Mouse (Mus musculus): Measurements from ENCODE around the gene Mospd3. TPM values are rescaled to one million over a fixed set of nuclear protein-coding genes. Genes with fewer than 3 reads are reported as not detected.
A peak's percentile ranks its signal among the peaks of the same experiment; 100 is the strongest.
"Not testable (repeated sequence)": the region's sequence is repeated elsewhere in the genome, so short reads cannot be mapped to it uniquely, and the experiment has no call there.

The Mospd3 gene
- polyA plus RNA-seq, 1 experiment from 2014 or later: 46.3 TPM

DNA sequence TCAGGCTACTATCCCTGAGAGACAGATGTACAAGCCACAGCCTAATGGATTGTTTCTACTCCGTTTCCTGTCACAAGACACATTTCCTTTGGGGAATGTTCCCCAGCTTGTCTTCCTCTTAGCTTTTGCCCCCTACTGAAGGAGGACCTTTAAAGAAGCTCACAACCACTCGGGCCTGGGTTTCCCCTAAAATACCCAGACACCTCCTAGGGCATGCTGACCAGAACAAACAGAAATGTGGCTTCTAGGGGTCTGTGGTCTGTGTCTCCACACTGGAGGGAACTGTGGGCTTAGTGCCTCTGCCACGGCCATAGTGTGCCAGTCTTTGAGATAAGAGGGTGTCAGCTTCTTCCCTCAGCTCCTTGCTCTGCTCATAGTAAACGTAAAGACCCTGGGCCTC, 30.7 kb upstream of the Mospd3 start:
- peaks cover 38% of the 10 kb centered on the region for H3K4me1 ChIP-seq
- H3K4me2 ChIP-seq (replicated peaks): no peak overlapping the region
- ATAC-seq (replicated peaks): no peak
- peaks cover 23% of the 10 kb centered on the region for H3K36me3 ChIP-seq
- H3K9ac ChIP-seq (replicated peaks): no peak overlapping the region
- no peak overlapping the region for H3K4me3 ChIP-seq
- no peaks in the 10 kb centered on the region for H3K9me3 ChIP-seq
- 83% methylated on average over 4 of the region's 4 CpGs for WGBS
- H3K27me3 ChIP-seq: no peaks in the 10 kb centered on the region
- H3K27ac ChIP-seq (replicated peaks): no peak overlapping the region

DNA sequence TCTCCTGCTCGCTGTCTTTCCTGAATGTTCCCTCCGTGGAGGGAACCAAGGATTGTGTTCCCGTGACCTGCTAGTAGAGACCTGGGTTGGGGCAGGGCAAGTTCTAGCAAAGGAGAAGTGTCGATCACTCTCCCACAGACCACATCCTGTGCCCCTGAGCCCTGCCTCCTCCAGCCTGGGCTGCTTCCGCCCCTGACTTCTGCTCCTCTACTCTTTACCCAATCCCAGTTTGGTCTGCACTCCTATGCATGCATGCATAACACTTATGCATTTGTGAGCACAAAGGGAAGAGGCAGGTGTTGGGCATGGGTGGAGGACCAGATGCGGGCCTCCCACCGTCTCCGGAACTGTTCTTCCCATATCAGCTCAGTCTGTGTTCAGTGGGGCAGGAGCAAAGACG, 30.3 kb upstream of the Mospd3 start:
- Histone ChIP-seq H3K27ac (replicated peaks) (0 out of 2 replicates have a peak overlapping the region, but pooled peaks have one; percentile 17), H3K4me2 (replicated peaks) (no peak overlapping the region), H3K4me1 (peaks cover 38% of the 10 kb centered on the region), H3K9me3 (no peaks in the 10 kb centered on the region), H3K4me3 (no peak overlapping the region), H3K9ac (replicated peaks) (no peak overlapping the region; the same call in 1 of the 2 replicates), H3K27me3 (no peaks in the 10 kb centered on the region), H3K36me3 (peaks cover 18% of the 10 kb centered on the region)
- ATAC-seq (replicated peaks): no peak
- 82% methylated on average over 9 of the region's 9 CpGs for WGBS

- Histone ChIP-seq H3K27ac (replicated peaks) (0 out of 2 replicates have a peak overlapping the region, but pooled peaks have one; percentile 17), H3K4me1 (peaks cover 38% of the 10 kb centered on the region), H3K4me3 (0 out of 2 replicates have a peak overlapping the region, but pooled peaks have one; percentile 57), H3K9me3 (no peaks in the 10 kb centered on the region), H3K9ac (replicated peaks) (no peak overlapping the region; the same call in 1 of the 2 replicates), H3K27me3 (no peaks in the 10 kb centered on the region), H3K36me3 (peaks cover 14% of the 10 kb centered on the region), H3K4me2 (replicated peaks) (peak overlapping the region; percentile 74)
- WGBS: 65% methylated on average over 3 of the region's 3 CpGs
- ATAC-seq (replicated peaks): no peak
These were observed 29.7 kb upstream of the Mospd3 start for GRCm38 (mm10) chr5:137630602-137631001.

DNA sequence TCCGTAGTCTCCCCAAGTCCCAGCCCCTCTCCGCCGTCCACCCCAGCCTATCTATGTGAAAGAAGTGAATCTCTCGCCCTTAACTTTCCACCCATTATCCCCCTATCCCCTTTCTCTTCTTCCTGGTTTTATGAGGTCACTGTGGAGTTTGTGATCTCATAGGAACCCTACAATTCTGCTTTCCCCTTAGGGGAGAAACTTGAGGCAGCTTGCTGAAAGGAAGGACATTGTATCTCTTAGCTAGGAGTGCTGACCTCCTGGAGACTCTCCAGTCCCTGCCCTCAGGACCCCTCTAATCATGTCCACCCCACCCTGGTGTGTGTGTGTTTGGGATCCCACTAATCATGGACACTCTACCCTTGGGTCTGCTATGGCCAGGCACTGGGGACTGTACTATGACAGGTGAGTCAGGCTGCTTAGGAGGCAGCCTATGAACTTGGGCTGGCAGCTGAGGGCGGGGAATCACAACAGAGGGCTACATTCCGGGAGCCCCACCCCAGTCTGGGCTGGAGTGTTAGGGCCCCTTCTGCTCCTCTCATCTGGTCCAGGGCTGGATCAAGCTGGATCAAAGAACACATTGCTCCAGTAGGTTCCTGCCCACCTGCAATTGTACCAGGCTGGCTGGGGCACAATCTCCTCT, 29.2 kb upstream of the Mospd3 start:
- H3K4me2 ChIP-seq (replicated peaks): peak overlapping the region; percentile 74
- H3K4me1 ChIP-seq: peaks cover 38% of the 10 kb centered on the region
- H3K9me3 ChIP-seq: no peaks in the 10 kb centered on the region
- H3K27ac ChIP-seq (replicated peaks): no peak overlapping the region
- peak overlapping the region; percentile 57 for H3K4me3 ChIP-seq
- H3K27me3 ChIP-seq: no peaks in the 10 kb centered on the region
- peaks cover 9% of the 10 kb centered on the region for H3K36me3 ChIP-seq
- peak overlapping the region; percentile 65 for H3K9ac ChIP-seq (replicated peaks)
- WGBS: 29% methylated on average over 6 of the region's 6 CpGs
- no peak for ATAC-seq (replicated peaks)

GRCm38 (mm10) chr5:137629306-137629721, 28.5 kb upstream of the Mospd3 start:
- peak; percentile 7 for ATAC-seq (replicated peaks)
- H3K27ac ChIP-seq (replicated peaks): peak overlapping the region; percentile 86
- no peaks in the 10 kb centered on the region for H3K9me3 ChIP-seq
- H3K27me3 ChIP-seq: no peaks in the 10 kb centered on the region
- peaks cover 38% of the 10 kb centered on the region for H3K4me1 ChIP-seq
- peaks cover 7% of the 10 kb centered on the region for H3K36me3 ChIP-seq
- H3K4me2 ChIP-seq (replicated peaks): peak overlapping the region; percentile 74
- peak overlapping the region; percentile 65 for H3K9ac ChIP-seq (replicated peaks)
- H3K4me3 ChIP-seq: peak overlapping the region; percentile 57
- under 1% methylated on average over 23 of the region's 23 CpGs for WGBS

DNA sequence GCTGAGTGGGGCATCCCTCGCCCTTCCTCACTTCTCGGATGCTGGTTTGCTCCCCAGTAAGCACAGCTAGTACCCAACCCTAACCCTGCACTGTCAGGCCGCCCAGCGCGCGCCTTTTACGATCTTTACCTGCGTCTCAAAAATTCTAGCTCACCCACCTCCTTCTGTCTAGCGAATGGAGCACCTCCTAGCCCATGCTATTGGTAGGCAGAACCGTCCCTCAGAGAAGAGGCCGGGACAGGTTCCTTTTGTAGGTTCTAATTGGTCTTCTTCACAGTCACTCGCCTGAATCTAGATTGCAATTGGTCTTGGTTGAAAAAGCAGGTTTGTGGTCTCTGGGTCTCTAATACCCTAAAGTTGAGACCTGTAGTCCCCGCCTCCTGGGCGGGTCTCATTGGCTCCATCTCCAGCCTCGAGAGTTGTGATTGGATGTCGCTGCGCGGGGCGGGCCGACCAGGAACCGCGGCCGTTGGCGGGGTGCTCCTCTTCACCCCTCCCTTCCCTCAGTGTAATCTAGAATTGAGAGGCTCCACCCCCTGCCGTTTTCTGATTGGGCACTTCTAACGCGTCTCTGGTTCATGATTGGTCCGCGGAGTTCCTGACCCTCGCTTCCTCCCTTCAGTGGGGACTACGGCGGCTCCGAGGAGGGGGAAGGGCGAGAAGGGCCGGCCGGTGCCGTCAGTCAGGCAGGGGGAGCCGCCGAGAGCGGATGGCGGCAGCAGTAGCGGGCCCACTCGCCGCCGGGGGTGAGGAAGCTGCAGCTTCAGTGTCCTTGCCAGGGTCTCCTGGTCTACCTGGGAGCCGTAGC, 27.8 kb upstream of the Mospd3 start, which contains the start of the genes Fbxo24, Lrch4 and Gm20605:
Fbxo24 (minus strand) TSS at position 505 of the 808 bp plus-strand sequence.
Lrch4 (plus strand) TSS at position 624 of the 808 bp plus-strand sequence.
Gm20605 (plus strand) TSS at position 678 of the 808 bp plus-strand sequence.
- Histone ChIP-seq H3K27me3 (no peaks in the 10 kb centered on the region), H3K36me3 (peaks cover 1% of the 10 kb centered on the region; the same call in 1 of the 2 replicates), H3K9ac (replicated peaks) (peak within 1 kb of the TSS; percentile 65), H3K4me2 (replicated peaks) (peak within 1 kb of the TSS; percentile 74), H3K4me1 (peaks cover 38% of the 10 kb centered on the region), H3K4me3 (peak within 1 kb of the TSS; percentile 57), H3K9me3 (no peaks in the 10 kb centered on the region), H3K27ac (replicated peaks) (peak within 1 kb of the TSS; percentile 90)
- ATAC-seq (replicated peaks): peak; percentile 99
- WGBS: under 1% methylated on average over 46 of the region's 46 CpGs

DNA sequence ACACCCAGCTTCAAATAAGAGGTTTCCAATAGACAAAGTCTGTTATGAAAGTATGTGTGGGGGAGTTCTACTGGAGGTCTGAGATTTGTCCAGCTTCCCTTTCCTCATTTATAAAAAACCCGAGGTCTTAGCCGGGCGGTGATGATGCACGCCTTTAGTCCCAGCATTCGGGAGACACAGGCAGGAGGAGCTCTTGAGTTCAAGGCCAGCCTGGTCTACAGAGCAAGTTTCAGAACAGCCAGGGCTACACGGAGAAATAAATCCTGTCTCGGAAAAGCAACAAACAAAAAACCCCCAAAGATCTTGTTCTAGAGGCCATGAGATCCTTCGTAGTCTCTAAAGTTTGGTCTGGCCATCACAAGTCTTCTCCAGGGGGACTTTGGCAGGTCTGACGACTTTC, 27.1 kb upstream of the Mospd3 start:
- Histone ChIP-seq H3K27me3 (no peaks in the 10 kb centered on the region), H3K4me2 (replicated peaks) (peak overlapping the region; percentile 65), H3K36me3 (no peaks in the 10 kb centered on the region), H3K9me3 (no peaks in the 10 kb centered on the region), H3K9ac (replicated peaks) (peak overlapping the region; percentile 65), H3K4me3 (peak overlapping the region; percentile 54), H3K4me1 (peaks cover 38% of the 10 kb centered on the region), H3K27ac (replicated peaks) (peak overlapping the region; percentile 90)
- 3% methylated on average over 9 of the region's 9 CpGs for WGBS
- ATAC-seq (replicated peaks): no peak

DNA sequence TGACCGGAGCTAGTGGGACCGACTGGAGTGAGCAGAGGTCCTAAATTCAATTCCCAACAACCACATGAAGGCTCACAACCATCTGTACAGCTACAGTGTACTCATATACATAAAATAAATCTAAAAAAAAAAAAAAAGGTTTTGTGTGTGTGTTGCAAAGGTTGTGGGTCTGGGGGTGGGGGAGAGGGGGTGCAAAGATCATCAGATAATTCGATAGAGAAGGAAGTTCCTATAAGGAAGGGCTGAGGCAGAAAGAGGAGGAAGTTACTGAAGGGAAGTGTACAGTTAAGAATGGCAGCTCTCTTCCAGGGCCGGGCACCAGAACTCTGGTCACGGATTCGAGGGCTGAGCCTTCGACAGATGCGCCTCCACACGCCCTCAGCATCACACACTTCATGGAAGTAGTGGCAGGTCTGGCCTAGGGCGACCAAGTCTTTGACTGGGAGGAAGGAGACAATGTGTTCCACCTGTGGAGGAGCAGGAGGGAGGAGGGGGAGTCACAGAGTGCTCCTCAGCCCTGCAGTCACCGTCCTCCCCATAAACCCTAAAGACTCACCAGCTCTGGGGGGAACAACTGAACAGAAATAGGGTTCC, 23.2 kb upstream of the Mospd3 start:
- H3K27me3 ChIP-seq: no peaks in the 10 kb centered on the region
- no peak overlapping the region for H3K9ac ChIP-seq (replicated peaks)
- ATAC-seq (replicated peaks): no peak
- WGBS: 88% methylated on average over 11 of the region's 11 CpGs
- no peaks in the 10 kb centered on the region for H3K36me3 ChIP-seq
- H3K4me3 ChIP-seq: no peak overlapping the region
- H3K9me3 ChIP-seq: no peaks in the 10 kb centered on the region
- H3K27ac ChIP-seq (replicated peaks): no peak overlapping the region
- H3K4me2 ChIP-seq (replicated peaks): no peak overlapping the region
- peaks cover 8% of the 10 kb centered on the region for H3K4me1 ChIP-seq

DNA sequence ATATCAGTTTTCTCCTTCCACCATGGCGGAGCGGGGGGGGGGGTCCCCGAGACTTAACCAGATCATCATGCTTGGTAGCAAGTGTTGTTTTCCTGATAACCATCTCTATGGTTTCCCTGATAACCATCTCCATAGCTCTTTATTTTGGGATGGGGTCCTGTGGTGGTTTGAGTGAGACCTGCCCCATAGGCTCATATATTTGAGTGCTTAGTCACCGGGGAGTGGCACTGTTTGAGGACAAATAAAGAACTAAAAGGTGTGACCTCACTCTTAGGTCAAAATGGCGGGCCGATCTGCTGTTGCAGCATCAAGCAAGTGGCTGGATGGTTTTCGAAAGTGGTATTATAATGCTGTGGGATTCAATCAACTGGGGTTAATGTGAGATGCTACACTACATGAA, 14.5 kb upstream of the Mospd3 start:
- no peak overlapping the region for H3K4me3 ChIP-seq
- H3K9ac ChIP-seq (replicated peaks): no peak overlapping the region
- 94% methylated on average over 7 of the region's 7 CpGs for WGBS
- H3K9me3 ChIP-seq: no peaks in the 10 kb centered on the region
- no peak for ATAC-seq (replicated peaks)
- no peak overlapping the region for H3K27ac ChIP-seq (replicated peaks)
- H3K27me3 ChIP-seq: no peaks in the 10 kb centered on the region
- H3K4me1 ChIP-seq: no peaks in the 10 kb centered on the region
- no peak overlapping the region for H3K4me2 ChIP-seq (replicated peaks)
- H3K36me3 ChIP-seq: no peaks in the 10 kb centered on the region

DNA sequence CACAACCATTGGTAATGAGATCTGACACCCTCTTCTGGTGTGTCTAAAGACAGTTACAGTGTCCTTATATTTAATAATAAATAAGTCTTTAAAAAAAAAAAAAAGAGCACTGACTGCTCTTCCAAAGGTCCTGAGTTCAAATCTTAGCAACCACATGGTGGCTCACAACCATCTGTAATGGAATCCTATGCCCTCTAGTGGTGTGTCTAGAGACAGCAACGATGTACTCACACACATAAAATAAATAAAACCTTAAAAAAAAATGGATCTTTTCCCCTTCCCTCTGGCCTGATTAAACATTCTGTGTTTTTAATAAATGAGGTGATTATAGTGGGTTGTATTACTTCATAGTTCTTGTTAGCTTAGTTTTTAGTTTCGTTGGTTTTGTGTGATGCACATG, 14.1 kb upstream of the Mospd3 start:
- H3K27me3 ChIP-seq; ATAC-seq (replicated peaks); H3K9ac ChIP-seq (replicated peaks); H3K27ac ChIP-seq (replicated peaks); H3K4me1 ChIP-seq; H3K4me2 ChIP-seq (replicated peaks); H3K4me3 ChIP-seq; H3K9me3 ChIP-seq; H3K36me3 ChIP-seq: not testable (repeated sequence)
- 95% methylated on average over 2 of the region's 2 CpGs for WGBS

DNA sequence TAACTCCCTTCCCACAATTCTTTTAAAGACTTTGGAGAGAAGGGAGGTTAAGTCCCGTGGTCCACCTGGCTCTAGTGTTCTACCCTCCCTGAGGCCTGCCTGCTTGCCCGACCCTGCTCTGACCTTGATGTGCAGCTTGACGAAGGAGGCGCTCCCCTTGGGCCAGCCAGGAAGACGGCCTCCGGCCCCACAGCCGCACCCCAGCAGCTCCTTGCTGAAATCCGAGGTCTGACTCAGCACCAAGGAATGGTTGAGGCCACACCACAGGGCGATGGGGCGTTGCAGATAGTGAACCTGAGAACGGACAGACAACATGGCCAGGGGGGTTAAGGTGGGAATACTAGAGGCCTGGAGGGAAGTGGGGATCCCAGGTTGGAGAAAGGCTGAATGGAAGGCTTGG, 12.7 kb upstream of the Mospd3 start, which contains the start of gene Pcolce:
Pcolce (minus strand) TSS at position 235 of the 400 bp plus-strand sequence.
- Histone ChIP-seq H3K9me3 (no peaks in the 10 kb centered on the region), H3K4me1 (no peaks in the 10 kb centered on the region), H3K4me2 (replicated peaks) (no peak within 1 kb of the TSS), H3K36me3 (no peaks in the 10 kb centered on the region), H3K27ac (replicated peaks) (no peak within 1 kb of the TSS), H3K27me3 (peaks cover 5% of the 10 kb centered on the region; the same call in 1 of the 2 replicates), H3K4me3 (no peak within 1 kb of the TSS), H3K9ac (replicated peaks) (no peak within 1 kb of the TSS)
- ATAC-seq (replicated peaks): no peak
- WGBS: 63% methylated on average over 11 of the region's 11 CpGs

GRCm38 (mm10) chr5:137613076-137613475, 12.2 kb upstream of the Mospd3 start:
- no peak for ATAC-seq (replicated peaks)
- H3K4me1 ChIP-seq: no peaks in the 10 kb centered on the region
- no peak overlapping the region for H3K27ac ChIP-seq (replicated peaks)

More at GRCm38 (mm10) chr5:137613076-137613475, 12.2 kb upstream of the Mospd3 start:
- 71% methylated on average over 5 of the region's 5 CpGs for WGBS
- H3K27me3 ChIP-seq: peaks cover 6% of the 10 kb centered on the region; the same call in 1 of the 2 replicates
- H3K9ac ChIP-seq (replicated peaks): no peak overlapping the region
- H3K4me3 ChIP-seq: no peak overlapping the region
- H3K36me3 ChIP-seq: no peaks in the 10 kb centered on the region
- no peaks in the 10 kb centered on the region for H3K9me3 ChIP-seq
- no peak overlapping the region for H3K4me2 ChIP-seq (replicated peaks)
